Mouse (Mus musculus): ENCODE measurements at regions not wholly inside any gene's neighbourhood (a gene's known extent, or its start where the extent isn't known, plus 50 kb on each side); places are given as distances from the start of the nearest gene placed in this dataset.

DNA sequence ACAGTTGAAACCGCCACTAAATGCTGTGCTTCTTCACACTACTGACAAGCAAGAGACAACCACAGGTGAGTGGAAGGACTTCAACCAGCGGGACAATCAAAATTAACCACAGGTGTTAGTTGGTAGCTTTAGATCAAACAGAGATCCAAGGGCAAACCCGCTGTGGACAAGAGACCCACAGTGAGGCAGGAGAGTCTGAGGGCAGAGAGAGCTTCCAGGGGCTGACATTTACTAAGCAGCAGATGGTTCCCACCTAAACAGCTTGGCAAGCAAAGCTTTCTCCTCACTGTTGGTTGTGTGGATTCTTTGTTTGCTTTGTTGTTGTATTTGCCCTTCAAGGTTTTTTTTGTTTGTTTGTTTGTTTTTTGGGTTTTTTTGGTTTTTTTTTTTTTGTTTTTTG lies 227.9 kb upstream of the Akirin2 start:
- ATAC-seq (replicated peaks; ENCODE audit: low FRiP score, low TSS enrichment, poor library complexity, severe bottlenecking), result no peak

DNA sequence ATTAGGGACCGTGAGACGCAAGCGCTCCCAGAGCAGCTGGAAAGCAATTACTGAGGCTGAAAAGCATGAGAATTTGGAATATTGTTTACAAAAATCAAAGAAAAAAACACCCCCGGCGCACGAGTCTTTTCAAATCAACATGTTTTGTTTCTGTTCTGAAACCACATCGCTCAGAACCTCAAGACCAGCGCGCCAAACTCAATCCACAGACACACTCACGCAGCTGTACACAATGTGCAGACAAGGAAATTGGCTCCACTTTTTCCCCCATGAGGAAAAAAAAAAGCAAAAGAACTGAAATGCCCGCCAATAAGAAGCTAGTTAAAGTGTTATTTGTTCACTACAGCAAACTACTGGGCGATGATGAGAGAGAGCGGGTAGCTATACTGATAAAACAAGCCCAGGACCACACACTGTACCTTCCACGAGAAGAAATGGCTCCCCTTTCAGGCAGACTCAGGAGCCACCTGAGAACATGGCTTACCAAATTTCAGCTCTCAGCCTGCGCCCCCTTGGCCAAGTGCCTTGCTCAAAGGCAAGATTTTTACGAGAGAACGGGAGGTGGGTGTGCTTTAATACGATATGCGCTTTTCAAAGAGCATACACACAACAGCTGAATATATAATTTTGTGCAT lies 222.5 kb upstream of the Akirin2 start:
- ATAC-seq (replicated peaks; ENCODE audit: low FRiP score, low TSS enrichment, poor library complexity, severe bottlenecking), result no peak

DNA sequence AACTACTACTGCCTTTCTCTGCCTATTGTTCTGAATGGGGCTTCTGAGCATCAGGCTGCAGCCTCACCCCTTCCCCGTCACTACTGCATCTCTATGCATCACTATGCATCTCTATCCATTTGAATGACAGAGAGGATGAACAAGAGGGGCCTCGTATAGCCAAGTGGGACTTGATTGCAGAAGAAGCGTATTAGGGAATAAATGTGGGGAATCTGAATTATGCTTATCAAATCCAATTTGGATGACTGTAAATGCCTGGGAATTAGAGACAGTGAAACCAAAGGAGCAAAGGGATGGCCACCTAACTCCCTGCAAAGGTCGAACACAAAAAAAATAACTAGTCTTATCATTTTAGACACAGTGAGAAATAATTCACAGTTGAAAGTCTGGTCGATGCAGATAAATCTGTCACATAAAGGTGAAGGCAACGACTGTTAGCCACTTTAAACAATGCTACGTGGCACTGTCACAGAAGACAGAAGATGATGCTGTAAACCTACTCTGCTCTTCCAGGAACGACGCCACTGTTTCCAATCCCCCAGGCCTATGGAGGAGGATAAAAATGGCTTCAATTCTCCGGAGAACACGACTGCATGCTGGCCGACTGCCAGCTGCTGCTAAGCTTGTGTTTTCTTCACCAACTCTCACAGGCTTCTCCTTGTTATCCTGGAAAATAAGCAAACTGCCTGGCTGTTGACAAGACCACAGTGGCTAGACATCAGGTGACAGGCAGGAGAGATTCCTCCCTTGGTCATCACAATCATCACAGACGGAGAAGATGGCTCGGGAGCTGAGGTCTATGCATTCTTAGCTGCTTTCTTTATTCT lies 213.6 kb upstream of the Akirin2 start:
- peak; percentile 93 for ATAC-seq (replicated peaks; ENCODE audit: low FRiP score, low TSS enrichment, poor library complexity, severe bottlenecking)

DNA sequence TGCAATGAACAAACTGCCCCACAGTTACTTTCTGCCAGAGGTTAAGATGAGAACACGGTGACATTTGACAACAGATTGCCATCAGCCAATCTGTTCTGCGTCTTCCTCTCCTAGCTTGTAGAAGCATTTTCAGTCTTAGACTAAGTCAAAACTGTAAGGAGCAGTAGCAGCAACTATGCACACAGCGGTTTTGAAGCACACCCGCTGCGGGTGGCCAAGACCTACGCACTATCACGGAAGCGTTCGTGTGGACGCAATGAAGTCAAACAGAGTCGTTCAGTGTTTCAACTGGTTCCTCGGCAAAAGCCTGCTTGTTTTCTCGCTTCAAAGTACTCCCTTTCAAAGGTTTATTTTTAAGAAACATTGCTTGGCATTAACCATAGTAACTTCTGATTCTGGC lies 212.9 kb upstream of the Akirin2 start:
- ATAC-seq (replicated peaks; ENCODE audit: low FRiP score, low TSS enrichment, poor library complexity, severe bottlenecking), result peak; percentile 57

DNA sequence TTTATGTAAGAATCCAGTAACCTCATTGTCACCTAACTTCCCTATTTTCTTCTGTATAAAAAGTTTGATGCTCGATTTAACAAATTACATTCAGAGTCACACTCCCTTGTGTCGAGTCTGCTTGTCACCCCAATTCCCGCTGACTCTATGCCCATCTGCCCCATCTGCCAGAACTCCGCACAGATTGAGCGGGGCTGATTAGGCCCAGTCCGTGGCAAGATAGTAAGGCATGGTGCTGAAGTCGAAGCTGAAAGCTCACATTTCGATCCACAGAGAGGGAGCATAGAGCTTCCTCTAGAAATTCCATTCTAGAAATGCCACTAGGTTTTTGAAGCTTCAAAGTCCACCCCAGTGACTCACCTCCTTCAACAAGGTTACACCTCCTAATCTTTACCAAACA lies 210.7 kb upstream of the Akirin2 start:
- ATAC-seq (replicated peaks; ENCODE audit: low FRiP score, low TSS enrichment, poor library complexity, severe bottlenecking), result no peak

DNA sequence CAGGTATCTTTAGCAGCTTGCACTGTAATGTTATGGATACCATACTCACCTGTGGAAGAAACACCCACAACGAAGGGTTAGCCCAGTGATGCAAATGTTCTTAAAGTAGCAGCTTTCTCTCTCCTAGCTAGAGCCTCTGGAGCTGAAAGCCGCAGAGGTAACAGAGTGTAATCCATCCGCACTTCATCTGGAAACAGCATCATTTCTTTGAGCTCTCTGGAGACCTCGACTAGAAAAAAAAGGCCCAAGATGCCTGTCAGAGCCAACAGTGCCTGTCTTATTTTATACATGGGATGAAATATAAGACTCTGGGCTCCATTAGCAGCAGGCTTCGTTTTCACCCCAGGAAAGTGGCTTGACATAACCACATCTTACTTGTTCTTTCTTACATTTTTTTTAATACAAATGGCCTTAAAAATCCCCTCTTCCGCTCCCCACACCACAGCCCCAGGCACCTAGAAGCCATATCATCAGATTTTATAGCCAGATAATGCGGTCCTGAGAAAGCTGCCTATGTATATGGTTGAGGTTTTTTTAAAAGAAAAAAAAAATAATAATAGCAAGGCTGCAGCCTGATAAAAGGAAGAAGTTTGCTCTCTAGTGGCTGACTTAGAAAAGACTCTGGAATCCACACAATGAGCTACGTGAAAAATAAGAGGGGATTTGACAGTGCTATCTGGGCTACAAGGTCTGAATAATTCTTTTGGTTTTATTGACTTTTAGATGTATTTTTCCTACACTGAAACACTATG lies 179.3 kb upstream of the Akirin2 start:
- ATAC-seq (replicated peaks; ENCODE audit: low FRiP score, low TSS enrichment, poor library complexity, severe bottlenecking), result no peak

DNA sequence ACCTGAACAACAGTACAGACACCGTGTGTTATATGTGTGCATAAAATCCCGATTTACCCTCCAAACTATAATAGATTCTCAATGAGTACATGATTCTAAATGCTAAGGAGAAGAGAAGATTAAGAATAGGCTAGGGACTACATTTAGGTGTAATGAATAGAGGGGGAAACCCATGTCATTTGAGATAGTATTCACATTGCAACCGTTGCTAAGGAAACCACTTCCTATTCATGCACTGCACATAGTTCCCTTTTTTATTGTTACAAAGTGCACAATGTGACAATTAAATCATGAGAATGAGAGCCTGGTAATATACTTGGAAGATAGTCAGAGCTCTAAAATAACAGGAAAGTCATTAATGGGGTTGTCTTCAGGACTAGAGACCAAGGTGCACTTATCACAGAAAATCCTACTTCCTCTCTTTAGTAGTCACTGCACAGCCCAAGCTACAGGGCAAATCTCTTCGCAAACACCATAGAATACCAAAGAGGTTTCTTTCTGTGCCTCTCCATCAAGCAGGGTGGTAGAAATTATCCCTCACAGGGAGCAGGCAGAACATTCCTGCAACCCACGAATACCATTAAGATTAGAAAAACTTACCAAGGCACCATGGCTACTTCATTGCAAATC lies 164.3 kb upstream of the Akirin2 start:
- no peak for ATAC-seq (replicated peaks; ENCODE audit: low FRiP score, low TSS enrichment, poor library complexity, severe bottlenecking)

DNA sequence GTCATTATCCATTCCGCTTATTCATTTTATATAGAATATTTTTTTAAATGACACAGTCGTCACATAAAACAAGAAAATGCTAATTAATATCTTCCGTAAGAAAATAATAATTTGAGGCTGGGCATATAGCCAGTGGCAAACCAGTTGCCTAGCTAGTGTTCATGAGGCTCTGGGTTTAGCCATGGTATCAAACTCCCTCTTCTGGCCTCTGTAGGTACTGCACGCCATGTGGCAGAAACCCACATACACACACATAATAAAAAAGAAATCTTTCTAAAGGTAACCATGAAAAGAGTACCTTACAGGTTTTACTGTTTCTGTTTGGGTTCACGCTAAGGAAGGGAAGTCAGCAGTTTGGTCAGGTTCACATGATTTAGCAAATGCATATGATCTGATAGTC lies 159.2 kb upstream of the Akirin2 start:
- no peak for ATAC-seq (replicated peaks; ENCODE audit: low FRiP score, low TSS enrichment, poor library complexity, severe bottlenecking)

DNA sequence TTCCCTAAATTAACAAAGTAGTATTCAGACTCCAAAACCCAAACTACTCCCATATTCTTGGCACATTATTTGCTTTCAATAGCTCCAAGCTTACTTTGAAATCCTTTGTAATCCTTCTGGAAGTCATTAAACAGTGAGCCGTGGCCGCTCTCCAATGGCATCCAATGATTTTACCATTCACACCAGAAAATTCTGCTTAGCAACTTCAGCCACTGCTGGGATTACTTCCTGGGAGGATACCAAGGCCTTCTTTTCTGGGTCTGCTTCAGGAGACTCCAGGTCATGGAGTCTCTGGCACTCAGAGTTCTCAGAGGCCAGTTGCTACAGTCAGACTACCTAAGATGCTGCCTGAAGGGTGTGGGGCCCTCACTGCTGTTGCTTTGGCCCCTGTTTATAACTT lies 147.7 kb upstream of the Akirin2 start:
- ATAC-seq (replicated peaks; ENCODE audit: low FRiP score, low TSS enrichment, poor library complexity, severe bottlenecking), result no peak

DNA sequence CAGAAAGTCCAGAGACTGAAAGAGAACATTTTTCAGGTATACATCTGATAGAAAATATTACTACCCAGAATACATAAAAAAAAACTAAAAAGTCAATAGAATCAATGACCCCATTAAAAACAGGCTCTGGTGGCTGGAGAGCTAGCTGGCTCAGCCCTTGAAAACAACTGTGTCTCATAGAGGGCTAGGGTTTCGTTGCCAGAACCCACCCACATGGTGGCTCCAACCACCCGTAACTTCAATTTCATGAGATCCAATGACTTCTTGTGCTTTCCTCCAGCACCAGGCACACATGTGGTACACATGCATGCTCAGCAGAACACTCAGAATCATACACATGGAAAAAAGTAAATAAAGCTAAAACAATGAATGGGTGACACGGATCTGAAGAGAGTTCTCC lies 143.6 kb upstream of the Akirin2 start:
- no peak for ATAC-seq (replicated peaks; ENCODE audit: low FRiP score, low TSS enrichment, poor library complexity, severe bottlenecking)

DNA sequence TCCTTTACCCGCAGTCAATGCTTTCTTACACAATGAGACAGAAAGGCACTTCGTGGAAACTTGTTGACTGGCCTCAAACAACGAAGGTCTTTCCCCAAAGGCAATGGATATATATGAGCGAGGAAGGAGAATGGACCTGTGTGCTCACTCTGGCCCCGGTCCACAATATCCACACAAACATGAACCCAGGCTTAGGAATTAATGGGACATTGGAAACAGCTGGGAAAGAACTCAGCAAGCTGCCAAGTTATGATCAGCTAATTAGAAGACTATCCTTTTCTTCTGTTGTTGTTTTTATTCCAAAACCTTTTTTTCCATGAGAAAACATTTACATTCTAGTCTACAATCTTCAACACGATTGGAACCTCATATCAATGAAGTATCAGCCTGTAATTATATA lies 129.8 kb upstream of the Akirin2 start:
- ATAC-seq (replicated peaks; ENCODE audit: low FRiP score, low TSS enrichment, poor library complexity, severe bottlenecking), result no peak

DNA sequence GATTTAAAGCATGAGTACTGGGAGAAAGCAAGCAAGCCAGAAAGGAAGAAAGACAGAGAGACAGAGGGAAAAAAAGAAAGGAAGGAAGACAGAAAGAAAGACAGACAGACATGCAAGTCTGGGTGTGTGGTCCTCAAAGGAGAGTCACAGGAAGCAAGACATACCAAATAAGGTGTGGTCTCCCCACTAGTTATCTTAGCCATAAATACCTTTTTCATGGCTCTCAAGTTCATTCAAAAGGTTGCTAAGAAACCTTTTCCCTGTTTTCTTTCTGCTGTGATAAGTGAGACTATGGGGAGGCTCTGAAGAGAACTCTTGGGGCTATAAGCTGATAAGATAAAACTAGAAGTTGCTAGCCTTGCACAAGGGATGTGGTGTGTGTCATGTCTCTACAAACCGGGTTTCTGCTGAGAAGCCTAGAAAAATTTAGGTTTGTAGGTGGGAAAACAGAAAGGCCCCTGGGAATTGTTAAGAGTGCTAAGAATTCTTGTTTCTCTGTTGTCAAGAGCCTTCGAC lies 126.5 kb upstream of the Akirin2 start:
- ATAC-seq (replicated peaks; ENCODE audit: low FRiP score, low TSS enrichment, poor library complexity, severe bottlenecking), result no peak

DNA sequence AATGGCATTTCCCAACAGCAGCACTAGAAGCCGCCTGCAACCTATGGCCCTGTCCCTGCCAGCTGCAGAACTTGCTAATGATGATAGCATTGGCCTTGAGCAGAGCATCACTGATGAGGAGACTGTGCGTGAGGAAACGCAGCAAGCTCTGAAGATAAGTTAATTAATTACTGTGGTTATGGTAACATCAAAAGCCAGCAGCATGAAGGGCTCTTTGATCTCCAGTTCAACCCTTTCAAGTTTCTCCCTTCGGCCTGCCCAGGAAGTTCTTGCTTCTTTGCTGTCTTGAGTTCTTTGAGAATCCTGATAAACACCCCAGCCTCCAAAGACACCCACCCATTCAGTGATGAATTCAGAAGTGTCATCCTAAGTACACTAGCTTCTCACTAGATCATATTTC lies 121.7 kb upstream of the Akirin2 start:
- no peak for ATAC-seq (replicated peaks; ENCODE audit: low FRiP score, low TSS enrichment, poor library complexity, severe bottlenecking)

DNA sequence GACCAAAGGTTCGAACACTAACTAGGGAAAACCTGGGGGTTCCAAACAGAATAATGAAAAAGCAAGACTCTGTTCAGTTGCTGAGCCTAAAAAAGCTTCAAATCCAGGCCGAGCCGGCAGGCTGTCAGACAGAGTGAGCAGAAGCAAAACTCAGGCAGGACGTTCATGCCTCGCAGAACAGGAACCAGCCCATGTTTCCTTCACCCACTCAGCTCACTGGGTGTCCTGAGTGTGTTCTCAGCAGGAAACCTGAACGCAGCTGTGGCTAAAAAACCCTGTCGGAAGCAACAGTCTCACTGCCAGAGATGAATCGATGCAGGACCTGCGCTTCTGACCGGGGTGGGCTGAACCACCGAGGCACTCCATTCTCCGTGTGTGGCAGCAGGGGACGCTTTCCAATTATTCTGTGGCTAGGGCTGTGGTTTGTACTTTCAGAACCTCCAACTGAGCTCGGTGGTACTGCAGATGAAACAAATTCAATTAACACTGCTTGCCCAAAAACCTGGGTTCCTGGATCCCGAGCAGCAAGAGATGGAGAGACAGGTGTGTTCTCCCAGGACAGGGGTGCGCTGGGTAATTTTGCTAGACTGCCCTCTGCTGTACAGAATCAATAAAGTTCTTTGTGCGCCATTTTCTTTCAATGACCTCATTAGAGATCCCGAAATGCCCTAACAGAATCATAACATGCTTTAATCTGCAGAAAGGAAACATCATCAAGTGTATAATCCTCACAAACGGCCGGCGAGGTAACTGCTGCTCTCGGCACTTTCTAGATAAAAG lies 121.1 kb upstream of the Akirin2 start:
- ATAC-seq (replicated peaks; ENCODE audit: low FRiP score, low TSS enrichment, poor library complexity, severe bottlenecking), result 0 out of 2 replicates have a peak, but pooled peaks have one; percentile 34

DNA sequence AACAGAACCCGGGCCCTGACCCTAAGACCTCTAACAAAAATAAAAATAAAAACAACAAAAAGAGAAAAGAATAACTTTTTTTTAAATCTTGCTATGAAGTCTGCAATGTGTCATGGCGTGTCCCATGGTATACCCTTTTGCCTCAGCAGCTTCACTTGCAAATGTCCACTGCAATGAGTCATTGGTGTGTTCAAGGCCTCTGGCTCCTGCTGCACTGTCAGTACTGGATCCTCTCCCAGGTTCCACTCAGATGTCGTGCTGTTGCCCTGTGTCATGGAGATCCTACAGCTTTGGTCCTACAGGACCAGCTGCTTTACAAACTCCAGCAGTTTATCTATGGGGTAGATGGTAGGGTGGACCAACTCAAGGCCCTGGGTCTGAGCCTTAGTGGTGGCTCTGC lies 113.4 kb upstream of the Akirin2 start:
- ATAC-seq (replicated peaks; ENCODE audit: low FRiP score, low TSS enrichment, poor library complexity, severe bottlenecking), result no peak

DNA sequence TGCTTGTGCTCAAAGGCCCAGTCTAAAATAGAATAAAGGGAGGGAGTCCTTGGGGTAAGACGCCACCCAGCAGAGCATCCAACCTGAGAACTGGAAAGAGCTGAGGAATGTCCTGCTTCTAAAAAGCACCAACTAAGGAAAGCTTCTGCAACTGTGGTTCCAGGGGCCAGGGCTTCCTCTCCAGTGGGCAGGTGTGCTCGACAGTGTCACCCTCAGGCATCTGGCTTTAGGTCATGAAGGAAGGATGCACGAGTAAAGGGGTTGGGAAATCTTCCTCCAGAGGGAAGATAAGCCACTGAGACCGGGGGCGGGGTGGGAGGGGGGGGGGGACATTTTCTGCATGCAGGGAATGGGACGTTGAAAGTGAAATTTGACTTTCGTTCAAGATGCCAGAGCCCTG lies 101.2 kb upstream of the Akirin2 start:
- no peak for ATAC-seq (replicated peaks; ENCODE audit: low FRiP score, low TSS enrichment, poor library complexity, severe bottlenecking)

DNA sequence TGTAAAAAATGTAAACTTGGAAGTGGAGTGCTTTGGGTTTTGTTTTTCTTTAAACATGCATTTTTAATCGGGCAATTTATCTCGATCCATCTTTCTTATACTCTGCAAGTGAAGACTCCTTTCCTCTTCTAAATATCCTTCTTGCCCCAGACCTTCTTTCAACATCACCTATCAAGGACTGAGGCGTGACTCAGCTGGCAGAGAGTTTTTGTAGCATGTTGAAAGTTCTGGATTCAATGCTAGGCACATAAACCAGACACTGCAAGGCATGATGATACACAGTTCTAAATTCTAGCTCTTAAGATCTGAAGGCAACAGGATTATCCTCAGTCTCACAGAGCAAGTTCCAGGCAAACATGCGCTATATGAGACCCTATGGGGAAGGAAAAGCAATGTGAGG lies 88.1 kb upstream of the Akirin2 start:
- no peak for ATAC-seq (replicated peaks; ENCODE audit: low FRiP score, low TSS enrichment, poor library complexity, severe bottlenecking)

DNA sequence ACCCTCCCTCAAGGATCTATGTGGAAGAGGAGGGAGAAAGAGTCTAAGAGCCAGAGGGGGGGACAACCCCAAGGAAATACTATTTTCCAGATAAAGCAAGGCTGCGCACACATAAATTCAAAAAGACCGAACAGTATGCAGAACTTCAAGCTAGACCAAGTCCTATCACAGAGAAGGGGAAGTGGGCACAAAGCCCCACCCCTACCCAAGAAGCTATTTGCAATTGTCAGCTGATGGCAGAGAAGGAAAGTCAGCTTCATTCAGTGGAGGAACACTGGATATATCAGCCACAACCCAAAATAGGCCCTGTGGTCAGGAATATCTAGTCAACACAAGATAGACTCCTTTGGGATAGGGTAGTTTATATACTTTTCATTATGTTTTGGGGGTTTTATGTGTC lies 84.9 kb upstream of the Akirin2 start:
- no peak for ATAC-seq (replicated peaks; ENCODE audit: low FRiP score, low TSS enrichment, poor library complexity, severe bottlenecking)

DNA sequence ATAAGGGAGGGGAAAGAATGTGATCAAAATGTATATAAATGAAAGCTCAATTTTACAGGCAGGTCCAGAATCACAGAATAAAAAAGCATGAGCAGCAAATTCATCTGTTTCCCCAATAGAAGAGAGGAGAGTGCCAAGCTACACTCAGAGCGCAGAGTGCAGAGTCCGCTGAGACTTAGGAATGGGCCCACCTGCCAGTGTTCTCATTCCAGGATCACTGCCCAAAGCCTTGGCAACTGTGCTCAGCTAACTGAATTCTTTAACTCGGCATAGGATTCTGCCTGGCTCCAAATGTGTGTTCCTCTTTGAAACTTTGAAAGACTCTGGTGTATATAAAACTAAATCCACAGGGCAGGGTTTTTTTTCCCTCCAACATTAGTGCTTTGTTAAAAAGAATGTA lies 84.4 kb upstream of the Akirin2 start:
- ATAC-seq (replicated peaks; ENCODE audit: low FRiP score, low TSS enrichment, poor library complexity, severe bottlenecking), result no peak

Measured in megakaryocyte-erythroid progenitor cell, adult 5-6 weeks (primary cell).